Mouse (Mus musculus): ENCODE data around the gene Cst8. TPM values are rescaled to one million over a fixed set of nuclear protein-coding genes. Genes with fewer than 3 reads are reported as not detected.
"Not testable (repeated sequence)": the region's sequence is repeated elsewhere in the genome, so short reads cannot be mapped to it uniquely, and the experiment has no call there.

Cst8 gene
- total RNA-seq (2021): not detected

- no peak for DNase-seq (ENCODE audit: low spot score in 2 of 2)
- intact Hi-C loops (cut with DNase I): no loop called here
These were observed at the start of gene Cst8 for GRCm38 (mm10) chr2:148798485-148798884. Gene Cst8, plus strand, starts transcription at chr2:148798785.

GRCm38 (mm10) chr2:148750058-148750457 lies 48.5 kb upstream of the Cst8 start, which contains the start of gene Cstl1:
Gene Cstl1, plus strand, starts transcription at chr2:148750358.
- no peak for DNase-seq (ENCODE audit: low spot score in 2 of 2)
- intact Hi-C loops (cut with DNase I): loop anchor here (5.0 kb wide), 1 partner anchor 102 kb away; no protein-coding TSS in a partner anchor

- peak; percentile 78 to 91 for DNase-seq (ENCODE audit: low spot score in 2 of 2)
- intact Hi-C loops (cut with DNase I): loop anchor here (1.0 to 5.0 kb wide), 2 partner anchors 100 to 150 kb away; no protein-coding TSS in a partner anchor
These were observed 46.4 kb upstream of the Cst8 start for GRCm38 (mm10) chr2:148751893-148752813.

GRCm38 (mm10) chr2:148754310-148754846 lies 44.2 kb upstream of the Cst8 start:
- intact Hi-C loops (cut with DNase I): loop anchor here (5.0 kb wide), 1 partner anchor 98 kb away; no protein-coding TSS in a partner anchor
- no peak for DNase-seq (ENCODE audit: low spot score in 2 of 2)

- no peak for DNase-seq (ENCODE audit: low spot score in 2 of 2)
- intact Hi-C loops (cut with DNase I): no loop called here
These were observed 34.8 kb upstream of the Cst8 start for GRCm38 (mm10) chr2:148763648-148764388.

- intact Hi-C loops (cut with DNase I); DNase-seq (ENCODE audit: low spot score in 2 of 2): not testable (repeated sequence)
These were observed 27.2 kb upstream of the Cst8 start, which contains the start of gene Cst11 for GRCm38 (mm10) chr2:148771397-148771796. Gene Cst11, minus strand, starts transcription at chr2:148771497.

- intact Hi-C loops (cut with DNase I): no loop called here
These were observed 16.9 kb upstream of the Cst8 start, which contains the start of gene 8030411F24Rik for GRCm38 (mm10) chr2:148781709-148782108. Gene 8030411F24Rik, plus strand, starts transcription at chr2:148782009.

GRCm38 (mm10) chr2:148789142-148789541 lies 9.4 kb upstream of the Cst8 start, which contains the start of gene Cst12:
Gene Cst12, plus strand, starts transcription at chr2:148789361.
- intact Hi-C loops (cut with DNase I): no loop called here
- peak in 1 of 2 experiments; percentile 6 for DNase-seq (ENCODE audit: low spot score in 2 of 2)

More at GRCm38 (mm10) chr2:148781709-148782108, 16.9 kb upstream of the Cst8 start, which contains the start of gene 8030411F24Rik:
- no peak for DNase-seq (ENCODE audit: low spot score in 2 of 2)

- intact Hi-C loops (cut with DNase I): no loop called here
These were observed 2.9 kb downstream of the Cst8 start for GRCm38 (mm10) chr2:148801491-148801921.

GRCm38 (mm10) chr2:148806696-148807095 lies 8.1 kb downstream of the Cst8 start:
- DNase-seq (ENCODE audit: low spot score in 2 of 2): no peak

More at GRCm38 (mm10) chr2:148801491-148801921, 2.9 kb downstream of the Cst8 start:
- no peak for DNase-seq (ENCODE audit: low spot score in 2 of 2)

GRCm38 (mm10) chr2:148819909-148820308 lies 21.3 kb downstream of the Cst8 start, which contains the start of gene Cst13:
Gene Cst13, plus strand, starts transcription at chr2:148820081.
- no peak for DNase-seq (ENCODE audit: low spot score in 2 of 2)
- intact Hi-C loops (cut with DNase I): no loop called here

More at GRCm38 (mm10) chr2:148806696-148807095, 8.1 kb downstream of the Cst8 start:
- intact Hi-C loops (cut with DNase I): no loop called here

- no peak for DNase-seq (ENCODE audit: low spot score in 2 of 2)
- intact Hi-C loops (cut with DNase I): no loop called here
These were observed 27.4 kb downstream of the Cst8 start for GRCm38 (mm10) chr2:148825986-148826385.

- DNase-seq (ENCODE audit: low spot score in 2 of 2): no peak
- intact Hi-C loops (cut with DNase I): no loop called here
These were observed 36.3 kb downstream of the Cst8 start, which contains the start of gene Cst9 for GRCm38 (mm10) chr2:148834912-148835311. Gene Cst9, plus strand, starts transcription at chr2:148835147.

GRCm38 (mm10) chr2:148838075-148838777 lies 39.6 kb downstream of the Cst8 start:
- no peak for DNase-seq (ENCODE audit: low spot score in 2 of 2)
- intact Hi-C loops (cut with DNase I): no loop called here

- intact Hi-C loops (cut with DNase I): no loop called here
- DNase-seq (ENCODE audit: low spot score in 2 of 2): no peak
These were observed 40.6 kb downstream of the Cst8 start for GRCm38 (mm10) chr2:148839224-148839623.

GRCm38 (mm10) chr2:148851116-148851906 lies 52.7 kb downstream of the Cst8 start:
- DNase-seq (ENCODE audit: low spot score in 2 of 2): peak; percentile 81 to 90
- intact Hi-C loops (cut with DNase I): loop anchor here (1.0 to 5.0 kb wide), 2 partner anchors 51 to 99 kb away; partner anchors contain the start of gene Cstl1
